Mouse (Mus musculus) forebrain, embryonic 16.5 days (tissue): Measurements from ENCODE around the gene Lrrc7. TPM values are rescaled to one million over a fixed set of nuclear protein-coding genes. Genes with fewer than 3 reads are reported as not detected.

ENCODE experiments used
- ATAC-seq: fragments of 200-750 bp; cut with Nextera tagmentation; 2 replicates; pipeline ENCODE4 v1.8.0; 2017; ENCODE audit warnings: mild to moderate bottlenecking, moderate library complexity
- H3K27ac ChIP-seq: fragments of 300-500 bp; sonication (generic); 2 replicates; pipeline ENCODE4 v1.5.1; 2014; ENCODE audit warnings: low read length, control low read depth
- H3K27me3 ChIP-seq: fragments of 300-500 bp; sonication (generic); replicated peaks from 2 replicates; pipeline ENCODE4 v1.6.1; 2014; ENCODE audit warnings: low read length; ENCODE audit not compliant: control insufficient read depth, insufficient read depth
- H3K36me3 ChIP-seq: fragments of 300-500 bp; sonication (generic); 2 replicates; pipeline ENCODE4 v1.6.1; 2014; ENCODE audit not compliant: control insufficient read depth, insufficient read depth
- H3K4me1 ChIP-seq: fragments of 300-500 bp; sonication (generic); replicated peaks from 2 replicates; pipeline ENCODE4 v1.6.1; 2014; ENCODE audit warnings: low read length; ENCODE audit not compliant: control insufficient read depth, insufficient read depth
- H3K4me2 ChIP-seq: fragments of 300-500 bp; sonication (generic); 2 replicates; pipeline ENCODE4 v1.6.1; 2014; ENCODE audit warnings: mild to moderate bottlenecking, low read length, control low read depth
- H3K4me3 ChIP-seq: fragments of 300-500 bp; sonication (generic); replicated peaks from 2 replicates; pipeline ENCODE4 v1.5.1; 2014; ENCODE audit warnings: mild to moderate bottlenecking, low read length, control low read depth
- H3K9ac ChIP-seq: fragments of 300-500 bp; sonication (generic); replicated peaks from 2 replicates; pipeline ENCODE4 v1.6.1; 2014; ENCODE audit warnings: low read depth, low read length, control low read depth
- H3K9me3 ChIP-seq: fragments of 300-500 bp; sonication (generic); 2 replicates; pipeline ENCODE4 v1.6.1; 2016; ENCODE audit warnings: low read length; ENCODE audit not compliant: control insufficient read depth
- WGBS: fragments of 180-500 bp; shearing (Covaris S2); extraction: QIAGEN DNeasy Blood & Tissue Kit; methylation state at CpG from one replicate; pipeline ENCODE4 v1.1.7; 2014; 5-methylcytosine and 5-hydroxymethylcytosine counted together
- polyA plus RNA-seq: library from polyadenylated mRNA; unstranded; fragments of >200 nt; fragmentation: Nextera tagmentation; extraction: Ambion mirVana; gene quantifications from 2 replicates; pipeline ENCODE4 v1.2.1, GENCODE M21; 2015

Lrrc7 gene
- polyA plus RNA-seq, 1 experiment from 2014 or later, result 19.3 TPM

DNA sequence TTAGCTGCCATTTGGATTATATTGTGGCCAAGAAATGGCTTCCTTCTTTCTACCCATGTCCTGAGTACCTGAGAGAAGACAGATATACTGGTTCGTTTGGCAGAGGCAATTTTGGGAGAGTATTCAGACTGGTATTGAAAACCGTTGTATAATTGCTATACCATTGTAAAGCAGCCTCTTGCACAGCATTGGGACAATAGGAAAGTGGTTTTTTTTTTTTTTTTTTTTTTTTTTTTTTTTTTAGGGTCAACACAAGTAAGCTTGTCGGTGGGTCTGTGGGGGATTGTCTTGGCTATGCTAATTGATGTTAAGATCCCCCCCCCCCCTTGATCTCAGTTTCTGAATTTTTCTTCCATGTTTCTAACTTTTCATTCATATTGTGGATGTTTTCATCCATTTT lies 523.9 kb downstream of the Lrrc7 start:
- no peaks in the 10 kb centered on the region for H3K9me3 ChIP-seq
- H3K27ac ChIP-seq, result no peak overlapping the region
- no peak overlapping the region for H3K9ac ChIP-seq
- peaks cover 16% of the 10 kb centered on the region for H3K4me1 ChIP-seq
- no peak overlapping the region for H3K4me3 ChIP-seq
- no peak for ATAC-seq
- no peaks in the 10 kb centered on the region for H3K36me3 ChIP-seq
- H3K4me2 ChIP-seq, result no peak overlapping the region
- 74% methylated on average over 3 of the region's 3 CpGs for WGBS
- H3K27me3 ChIP-seq, result no peaks in the 10 kb centered on the region

DNA sequence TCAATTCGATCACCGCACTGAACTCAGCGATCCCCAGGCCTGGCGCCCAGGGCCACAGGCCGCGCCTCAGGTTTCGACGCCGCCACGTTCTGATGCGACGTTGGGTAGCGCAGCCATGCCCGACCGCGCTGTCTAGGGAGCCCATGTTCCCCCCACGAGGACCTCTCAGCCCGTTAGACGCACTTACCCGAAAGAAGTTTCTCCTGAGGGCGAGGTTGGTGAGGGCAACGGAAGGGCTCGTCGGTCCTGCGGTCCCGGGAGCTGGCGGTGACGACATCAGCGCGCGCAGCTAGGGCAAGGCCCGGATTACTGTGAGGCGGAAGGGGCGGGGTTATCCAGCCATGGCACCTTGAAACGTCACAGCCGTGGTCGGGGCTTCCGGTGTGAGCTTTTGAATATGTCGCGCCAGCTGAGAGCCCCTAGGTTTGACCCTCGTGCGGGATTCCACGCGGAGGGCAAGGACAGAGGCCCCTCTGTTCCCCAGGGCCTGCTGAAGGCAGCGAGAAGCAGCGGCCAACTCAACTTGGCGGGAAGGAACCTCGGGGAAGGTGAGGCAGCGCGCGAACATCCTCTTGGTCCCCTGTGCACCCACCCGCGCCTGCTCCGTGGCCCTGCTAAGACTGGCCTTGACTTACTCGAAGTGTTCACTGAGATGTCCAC lies 525.6 kb downstream of the Lrrc7 start, which contains the start of the genes Srsf11 and Lrrc40:
TSS of gene Srsf11 (minus strand) at position 311 of the 660 bp plus-strand sequence.
TSS of gene Lrrc40 (plus strand) at position 334 of the 660 bp plus-strand sequence.
- Histone ChIP-seq H3K4me3 (peak within 1 kb of the TSS; percentile 54), H3K4me1 (peaks cover 21% of the 10 kb centered on the region), H3K9me3 (no peaks in the 10 kb centered on the region), H3K36me3 (no peaks in the 10 kb centered on the region), H3K4me2 (peak within 1 kb of the TSS; percentile 78), H3K9ac (peak within 1 kb of the TSS; percentile 68), H3K27ac (peak within 1 kb of the TSS; percentile 39), H3K27me3 (no peaks in the 10 kb centered on the region)
- WGBS, result under 1% methylated on average over 55 of the region's 55 CpGs
- peak; percentile 96 for ATAC-seq

DNA sequence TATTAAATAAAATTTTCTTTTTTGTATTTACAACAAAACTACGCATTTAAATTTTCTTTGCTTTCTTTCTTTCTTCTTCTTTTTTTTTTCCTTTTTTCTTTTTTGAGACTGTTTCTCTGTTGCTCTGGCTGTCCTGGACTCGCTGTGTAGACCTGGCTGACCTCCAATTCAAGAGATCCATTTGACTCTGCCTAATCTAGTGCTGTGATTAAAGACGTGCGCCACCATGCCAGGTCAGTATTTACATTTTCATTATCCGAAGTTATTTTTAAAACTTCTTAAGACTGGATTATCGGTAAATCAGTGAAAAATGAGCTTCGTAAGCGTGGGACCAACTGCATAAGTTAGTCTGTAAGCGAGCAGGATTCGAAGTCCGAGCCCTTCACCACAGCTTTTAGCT lies 526.2 kb downstream of the Lrrc7 start:
- WGBS, result 1% methylated on average over 11 of the region's 11 CpGs
- no peak for ATAC-seq
- no peaks in the 10 kb centered on the region for H3K27me3 ChIP-seq
- H3K4me1 ChIP-seq, result peaks cover 21% of the 10 kb centered on the region
- peak overlapping the region; percentile 75 for H3K4me2 ChIP-seq
- H3K27ac ChIP-seq, result peak overlapping the region; percentile 39
- H3K4me3 ChIP-seq, result peak overlapping the region; percentile 54
- no peaks in the 10 kb centered on the region for H3K9me3 ChIP-seq
- H3K9ac ChIP-seq, result peak overlapping the region; percentile 68
- no peaks in the 10 kb centered on the region for H3K36me3 ChIP-seq
